Mouse (Mus musculus) megakaryocyte, embryonic 14.5 days (primary cell): Measurements from ENCODE around the gene Thbs1.

Experiments used
- FLI1 ChIP-seq: IDR thresholded peaks from 2 replicates; pipeline ENCODE4 v1.6.1; 2012; ENCODE audit warnings: low read length, inconsistent platforms, mixed read lengths
- GATA1 ChIP-seq: IDR thresholded peaks from 3 replicates; pipeline ENCODE4 v1.6.1; 2012; ENCODE audit warnings: mixed read lengths, low read length, inconsistent platforms, borderline replicate concordance

- TF ChIP-seq GATA1 (no peak), FLI1 (no peak)
Measured at GRCm38 (mm10) chr2:118091226-118091625, 20.4 kb upstream of the Thbs1 start.
